Mouse (Mus musculus) lung, adult 18-20 months (tissue): ENCODE measurements around the gene Alk.

Source experiments
- DNase-seq, 2 experiments: peaks; one replicate each; pipeline ENCODE4 v3.0.0; 2022; ENCODE audit warnings: mixed read lengths in 2 of 2

The Alk gene

GRCm38 (mm10) chr17:72399331-72400059 lies 204.9 kb downstream of the Alk start:
- no peak for DNase-seq

DNA sequence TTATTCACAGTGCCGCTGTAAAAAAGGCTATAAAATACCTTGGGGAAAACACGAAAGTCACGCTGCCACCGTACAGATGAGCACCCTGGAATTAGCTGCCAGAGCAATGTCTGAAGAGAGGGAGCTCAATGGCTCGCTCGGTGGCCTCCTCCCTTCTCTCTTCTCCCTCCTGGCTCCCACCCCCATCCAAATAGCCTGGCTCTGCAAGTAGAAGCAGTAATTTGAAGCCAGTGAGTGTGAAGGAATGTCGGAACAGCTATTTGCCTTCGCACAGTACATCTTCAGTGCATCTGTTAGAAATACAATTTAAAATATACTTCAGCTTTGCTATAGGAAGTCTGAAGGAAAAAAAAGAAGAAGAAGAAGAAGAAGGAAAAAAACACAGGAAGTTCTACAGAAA lies 208.5 kb downstream of the Alk start:
- DNase-seq = no peak

- no peak for DNase-seq
These were observed 235.4 kb downstream of the Alk start for GRCm38 (mm10) chr17:72368991-72369390.

DNA sequence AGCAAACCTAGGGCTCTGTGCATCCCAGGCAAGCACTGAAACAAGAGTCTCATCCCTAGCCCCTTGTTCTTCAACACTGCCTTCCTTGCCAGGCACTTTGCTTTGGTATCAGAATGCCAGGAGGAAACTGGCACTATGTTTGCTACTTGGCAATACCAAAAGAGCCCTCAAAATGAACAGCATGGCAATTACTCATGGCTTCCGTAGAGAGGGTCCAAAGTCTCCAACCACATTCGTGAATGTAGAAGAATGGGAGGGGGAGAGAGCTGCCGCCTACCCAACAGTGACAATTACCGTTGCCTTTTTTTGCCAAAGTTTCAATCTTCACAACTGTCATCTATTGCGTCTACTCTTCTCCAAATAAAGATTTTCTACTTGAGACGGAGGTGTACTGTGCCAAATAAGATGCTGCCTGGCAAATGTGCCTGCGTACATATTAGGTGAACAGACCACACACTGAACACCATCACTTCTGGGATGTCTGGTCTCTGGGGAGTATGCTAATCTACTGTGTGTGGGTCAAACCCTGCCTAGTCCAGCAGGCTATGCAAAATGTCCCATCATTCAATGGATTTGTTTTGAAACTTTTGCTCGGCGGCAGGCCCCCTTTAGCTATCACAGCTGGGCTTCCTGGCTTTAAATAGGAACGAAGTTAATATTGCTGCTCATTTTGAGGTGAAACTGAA lies 241.5 kb downstream of the Alk start:
- DNase-seq = no peak

GRCm38 (mm10) chr17:72361961-72362360 lies 242.5 kb downstream of the Alk start:
- DNase-seq = no peak

DNA sequence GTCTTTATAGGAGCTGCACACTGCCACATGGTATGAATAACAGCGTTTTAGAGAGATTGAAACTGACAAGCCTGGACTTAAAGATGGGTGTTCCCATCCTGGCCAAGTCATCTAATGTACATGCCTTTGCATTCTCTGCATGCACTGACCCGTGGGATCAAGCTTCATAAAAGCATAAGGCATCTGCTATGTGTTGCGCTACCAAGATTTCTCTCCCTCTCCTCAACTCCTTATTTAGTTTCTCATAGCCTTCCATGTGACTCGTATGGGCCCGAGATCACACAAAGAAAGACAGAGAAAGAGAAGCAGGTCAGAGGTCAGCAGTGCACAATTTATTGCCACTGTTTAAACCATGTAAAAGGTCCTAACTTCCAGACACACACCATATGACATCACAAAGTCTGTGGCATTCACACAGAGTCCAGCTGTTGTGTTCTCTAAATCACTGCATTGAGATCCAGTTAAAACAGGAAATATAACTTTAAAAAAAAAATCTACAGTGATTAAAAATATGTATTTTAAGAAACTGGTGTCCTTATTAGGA lies 247.6 kb downstream of the Alk start:
- DNase-seq = no peak

DNA sequence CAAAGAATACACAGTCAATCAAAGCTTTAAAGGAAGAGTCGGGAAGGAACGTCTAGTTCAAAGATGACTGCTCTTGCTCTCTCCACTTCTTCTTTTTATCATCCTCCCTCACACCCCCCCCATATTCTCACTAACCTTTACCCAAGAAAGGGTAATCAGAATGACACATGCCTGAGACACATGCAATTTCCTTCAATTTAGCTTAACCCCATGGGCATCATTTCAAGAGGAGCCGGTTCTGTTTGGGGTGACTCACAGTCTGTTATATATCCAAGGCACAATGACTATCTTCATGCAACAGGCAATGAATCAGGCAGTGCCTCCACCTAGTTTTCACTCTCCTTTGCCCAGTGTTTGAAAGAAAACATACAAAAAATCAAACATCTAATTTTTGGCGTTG lies 265.0 kb downstream of the Alk start:
- DNase-seq = no peak

GRCm38 (mm10) chr17:72332909-72333308 lies 271.5 kb downstream of the Alk start:
- DNase-seq = no peak

- no peak for DNase-seq
These were observed 278.5 kb downstream of the Alk start for GRCm38 (mm10) chr17:72325941-72326340.

DNA sequence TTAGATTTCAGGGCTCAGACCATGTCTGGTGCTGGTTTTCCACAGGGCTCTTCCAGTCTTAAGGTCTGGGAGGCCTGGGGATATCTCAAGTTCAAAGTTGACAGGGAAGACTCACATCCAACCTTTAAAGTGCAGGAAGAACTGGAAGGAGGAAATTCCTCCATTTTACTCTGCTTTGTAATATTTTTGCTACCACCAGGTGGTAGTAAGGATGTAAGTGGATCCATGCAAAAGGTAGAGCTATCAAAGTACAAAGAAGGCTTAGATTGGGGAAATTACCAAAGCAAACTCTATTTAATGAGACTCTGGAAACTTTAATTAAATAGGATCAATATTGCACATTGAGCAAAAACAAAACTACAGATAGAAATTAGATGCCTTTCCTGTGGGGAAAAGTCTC lies 284.9 kb downstream of the Alk start:
- DNase-seq = no peak

DNA sequence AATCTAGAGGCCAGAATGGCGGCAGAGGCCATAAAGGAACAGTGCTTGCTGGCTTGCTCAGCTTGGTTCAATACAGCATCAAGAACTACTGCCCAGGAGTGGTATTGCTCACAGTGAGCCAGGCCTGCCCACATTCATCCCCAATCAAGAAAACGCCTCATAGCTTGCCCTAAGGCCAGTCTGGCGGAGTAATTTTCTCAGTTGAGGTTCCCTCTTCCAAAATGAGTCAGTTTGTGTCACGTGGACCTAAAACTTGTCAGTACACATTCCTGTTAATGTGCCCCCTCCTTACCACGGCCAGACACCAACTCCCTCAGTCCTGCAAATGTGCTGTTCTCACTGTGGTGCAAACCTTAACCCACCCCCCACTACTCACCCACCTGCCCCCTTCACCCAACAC lies 304.8 kb downstream of the Alk start:
- no peak for DNase-seq

- DNase-seq = no peak
These were observed 308.1 kb downstream of the Alk start for GRCm38 (mm10) chr17:72296349-72296748.

GRCm38 (mm10) chr17:72293267-72293580 lies 311.2 kb downstream of the Alk start:
- DNase-seq = no peak

DNA sequence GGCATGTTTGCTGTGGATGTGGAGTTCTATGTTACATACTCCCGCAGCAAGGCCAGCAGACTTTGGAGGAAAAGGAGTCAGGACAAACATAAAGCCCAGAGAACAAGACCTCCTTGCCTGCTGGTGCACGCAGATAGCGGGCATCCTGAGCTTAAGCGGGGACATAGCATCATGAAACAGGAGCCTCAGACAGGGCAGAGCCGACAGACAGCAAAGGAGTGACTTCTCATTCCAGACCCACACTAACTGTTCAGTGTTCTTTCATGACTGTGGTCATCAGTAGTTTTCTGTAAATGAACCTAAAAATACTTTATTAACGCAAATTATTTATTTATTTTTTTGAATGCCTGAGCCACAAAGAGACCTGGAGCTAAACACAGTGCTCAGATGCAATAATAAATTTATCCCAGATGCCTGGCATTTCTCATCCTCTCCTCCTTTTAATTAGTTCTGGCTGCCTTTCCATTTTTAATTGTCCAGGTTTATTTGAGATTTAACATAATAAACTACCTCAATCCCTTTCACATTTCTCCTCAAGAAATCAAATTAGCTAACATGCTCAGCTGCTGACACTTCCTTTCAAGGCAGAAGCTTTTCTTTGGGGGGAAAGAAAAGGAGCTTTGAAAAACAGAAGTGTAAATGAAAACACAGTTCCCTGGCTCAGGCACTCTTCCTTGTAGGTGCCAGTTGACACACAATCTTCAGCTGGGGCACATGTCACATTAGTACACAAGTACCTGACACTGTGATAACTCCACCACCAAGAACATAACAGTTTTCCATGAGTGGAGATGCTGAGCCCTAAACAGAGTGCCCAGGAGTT lies 311.8 kb downstream of the Alk start:
- DNase-seq = no peak

DNA sequence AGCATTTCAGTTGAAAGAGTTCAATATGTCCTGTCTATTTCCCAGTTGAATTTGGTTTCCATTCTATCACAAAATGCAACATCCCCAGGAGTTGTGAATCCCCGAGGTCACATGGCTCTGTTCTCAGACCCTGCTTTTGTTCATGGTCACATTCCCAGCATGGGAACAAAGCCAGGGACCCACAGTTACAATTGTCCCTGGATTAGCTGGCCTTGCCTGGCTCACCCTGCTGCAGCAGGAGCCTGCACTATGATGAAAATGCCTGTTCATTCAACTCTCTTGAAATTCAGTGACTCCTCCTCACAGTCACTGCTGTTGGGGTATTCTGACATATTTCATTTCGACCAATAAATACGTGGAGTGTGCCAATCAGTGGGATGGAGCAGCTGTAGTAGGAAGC lies 318.5 kb downstream of the Alk start:
- no peak for DNase-seq

GRCm38 (mm10) chr17:72278296-72278695 lies 326.1 kb downstream of the Alk start:
- DNase-seq = no peak

DNA sequence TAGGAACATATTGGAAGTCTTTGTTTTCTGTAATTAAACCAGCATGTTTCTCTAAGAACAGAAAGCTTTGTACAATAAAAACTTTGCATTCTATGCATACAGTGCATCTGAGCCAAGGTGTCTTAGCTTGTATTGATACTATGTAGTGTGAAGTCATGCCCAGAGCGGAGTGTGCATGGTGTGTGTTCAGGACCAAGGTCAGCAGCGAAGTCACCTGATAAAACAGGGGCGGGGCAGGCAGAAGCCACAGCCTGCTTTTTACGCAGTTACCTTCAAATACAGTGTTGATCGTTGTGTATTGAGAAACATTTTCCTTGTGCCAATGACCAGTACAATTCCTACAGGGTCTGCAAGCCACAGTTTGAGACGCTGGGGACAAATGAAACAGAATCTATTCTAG lies 327.6 kb downstream of the Alk start:
- DNase-seq = no peak

DNA sequence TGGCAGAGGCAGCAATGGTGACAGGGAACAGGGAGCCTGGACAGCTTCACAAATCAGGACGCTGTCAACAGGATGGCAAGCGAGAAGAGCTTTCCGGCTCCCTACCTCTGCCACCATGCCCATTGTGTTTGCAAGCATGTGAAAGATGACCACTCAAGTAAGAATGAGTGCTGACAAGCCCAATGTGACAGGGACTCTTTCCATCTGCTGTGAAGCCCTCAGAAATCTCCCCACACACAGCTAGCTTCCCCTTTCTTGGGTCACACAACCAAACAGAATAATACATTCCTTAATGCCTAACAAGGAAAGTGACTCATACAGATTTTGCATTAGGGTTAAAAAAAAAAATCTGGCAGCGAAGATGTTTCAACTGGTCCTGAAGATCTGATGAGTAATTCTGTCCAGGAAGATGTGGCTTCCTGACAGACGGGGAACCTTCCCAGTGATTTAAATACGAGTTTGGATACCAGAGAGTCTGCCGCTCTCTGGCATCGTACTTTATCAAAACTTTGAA lies 329.0 kb downstream of the Alk start:
- DNase-seq = no peak

DNA sequence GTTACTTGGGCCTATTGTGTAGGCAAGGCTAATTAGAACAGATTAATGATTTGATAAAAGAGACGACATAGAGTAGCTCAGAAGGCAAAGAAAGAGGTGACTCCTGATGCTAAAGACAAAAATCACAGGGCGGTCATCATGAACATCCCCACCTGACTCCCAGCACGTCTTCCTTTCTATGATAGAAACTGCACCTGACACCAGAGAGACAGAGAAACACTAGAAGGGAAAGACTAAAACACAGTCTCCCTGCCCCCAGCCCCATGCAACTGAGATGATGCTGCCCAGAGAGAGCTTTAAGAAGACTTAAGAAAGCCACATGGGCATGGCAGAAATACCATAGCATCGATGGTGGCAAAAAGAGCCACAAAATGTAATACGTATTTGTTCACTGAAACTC lies 330.2 kb downstream of the Alk start:
- no peak for DNase-seq

GRCm38 (mm10) chr17:72271640-72272039 lies 332.8 kb downstream of the Alk start:
- DNase-seq = no peak

- DNase-seq = no peak
These were observed 335.9 kb downstream of the Alk start for GRCm38 (mm10) chr17:72268529-72268928.

DNA sequence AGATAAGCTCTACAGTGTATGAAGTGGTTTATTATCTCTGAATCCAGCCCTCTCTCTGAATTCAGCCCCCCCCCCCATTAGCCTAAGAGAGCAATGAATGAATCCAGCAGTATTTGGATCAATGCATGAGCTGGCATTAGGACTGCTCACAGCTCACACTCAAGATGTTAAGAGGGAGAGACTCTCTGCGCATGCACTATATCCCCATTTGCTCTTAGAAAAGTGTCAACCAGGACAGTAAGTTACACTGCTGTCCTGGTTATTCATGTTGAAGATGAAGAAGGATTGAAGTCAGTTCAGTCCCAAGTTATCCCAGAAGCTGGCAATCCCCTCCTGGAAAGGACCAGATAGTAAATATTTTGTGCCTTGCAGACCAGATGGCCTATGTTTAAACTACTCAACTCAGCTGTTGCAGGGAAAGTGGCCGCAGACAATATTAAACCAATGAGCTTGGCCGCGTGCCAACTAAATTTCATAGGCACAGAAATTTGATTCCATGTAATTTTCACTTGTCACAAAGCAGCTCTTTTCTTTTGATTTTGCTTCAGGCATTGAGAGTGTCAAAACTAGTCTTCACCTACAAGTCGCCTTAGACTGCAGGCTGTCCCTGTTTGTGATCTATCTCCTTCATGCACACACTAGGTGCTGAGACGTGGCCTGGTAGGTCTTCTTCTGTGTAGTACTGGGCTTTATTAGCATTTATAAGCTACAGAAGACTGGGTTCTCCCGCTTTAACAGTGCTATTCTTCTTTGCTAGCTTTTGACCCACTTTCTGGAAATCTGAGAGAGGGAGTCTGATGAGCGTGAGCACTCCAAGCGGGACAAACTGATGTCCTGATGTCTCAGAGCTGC lies 339.0 kb downstream of the Alk start:
- no peak for DNase-seq

DNA sequence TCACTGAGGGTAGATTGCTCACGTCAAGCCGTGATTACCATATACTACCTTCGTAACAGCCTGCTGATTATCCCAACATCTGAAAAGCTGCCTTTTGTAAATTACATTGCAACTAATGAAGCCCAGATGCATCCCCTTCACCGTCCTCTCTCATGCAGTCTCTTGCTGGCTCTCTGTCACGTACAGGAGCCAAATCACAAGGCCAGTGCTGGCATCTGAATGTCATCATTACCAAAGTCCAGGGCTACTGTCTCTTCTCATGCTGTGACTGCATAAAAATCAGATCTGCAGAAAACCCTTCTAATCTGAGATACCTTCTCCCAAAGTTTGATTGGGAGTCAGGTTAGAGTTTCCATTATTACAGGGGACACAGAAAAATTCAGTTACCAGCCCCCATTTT lies 351.0 kb downstream of the Alk start:
- DNase-seq = no peak
